Mouse (Mus musculus): ENCODE data around the gene Auts2. TPM values are rescaled to one million over a fixed set of nuclear protein-coding genes. Genes with fewer than 3 reads are reported as not detected.

Auts2 gene
- total RNA-seq, 2 experiments from 2014 or later: 40.8 to 53.0 TPM

GRCm38 (mm10) chr5:131722361-131722760, 820.8 kb downstream of the Auts2 start:
- intact Hi-C loops (cut with DNase I): no loop called here
- DNase-seq: no peak

- intact Hi-C loops (cut with DNase I): no loop called here
- no peak for DNase-seq
Observed at GRCm38 (mm10) chr5:131718013-131718412, 825.1 kb downstream of the Auts2 start.

- no peak for DNase-seq
- intact Hi-C loops (cut with DNase I): no loop called here
Observed at GRCm38 (mm10) chr5:131717359-131717965, 825.7 kb downstream of the Auts2 start.

- no peak for DNase-seq
- intact Hi-C loops (cut with DNase I): no loop called here
Observed at GRCm38 (mm10) chr5:131714979-131715378, 828.2 kb downstream of the Auts2 start.

- intact Hi-C loops (cut with DNase I): no loop called here
- DNase-seq: no peak
Observed at GRCm38 (mm10) chr5:131712441-131712840, 830.7 kb downstream of the Auts2 start.

GRCm38 (mm10) chr5:131711474-131712129, 831.5 kb downstream of the Auts2 start:
- intact Hi-C loops (cut with DNase I): no loop called here
- DNase-seq: no peak

GRCm38 (mm10) chr5:131710735-131711473, 832.2 kb downstream of the Auts2 start:
- intact Hi-C loops (cut with DNase I): no loop called here
- DNase-seq: no peak

GRCm38 (mm10) chr5:131707471-131707870, 835.7 kb downstream of the Auts2 start:
- intact Hi-C loops (cut with DNase I): no loop called here
- DNase-seq: no peak

GRCm38 (mm10) chr5:131703729-131704128, 839.4 kb downstream of the Auts2 start:
- DNase-seq: no peak
- intact Hi-C loops (cut with DNase I): no loop called here

- DNase-seq: no peak
- intact Hi-C loops (cut with DNase I): no loop called here
Observed at GRCm38 (mm10) chr5:131702840-131703392, 840.2 kb downstream of the Auts2 start.

- no peak for DNase-seq
- intact Hi-C loops (cut with DNase I): no loop called here
Observed at GRCm38 (mm10) chr5:131698900-131699299, 844.2 kb downstream of the Auts2 start.

GRCm38 (mm10) chr5:131690781-131691180, 852.4 kb downstream of the Auts2 start:
- peak; percentile 57 to 70 for DNase-seq
- intact Hi-C loops (cut with DNase I): no loop called here

GRCm38 (mm10) chr5:131686956-131687618, 856.1 kb downstream of the Auts2 start:
- intact Hi-C loops (cut with DNase I): loop anchor here (5.0 kb wide), 1 partner anchor 130 kb away; no protein-coding TSS in a partner anchor
- DNase-seq: peak; percentile 51 to 62

GRCm38 (mm10) chr5:131680127-131680845, 862.9 kb downstream of the Auts2 start:
- intact Hi-C loops (cut with DNase I): no loop called here
- DNase-seq: no peak

- DNase-seq: no peak
- intact Hi-C loops (cut with DNase I): no loop called here
Observed at GRCm38 (mm10) chr5:131679523-131679922, 863.6 kb downstream of the Auts2 start.

GRCm38 (mm10) chr5:131677518-131677917, 865.6 kb downstream of the Auts2 start:
- DNase-seq: no peak
- intact Hi-C loops (cut with DNase I): no loop called here

GRCm38 (mm10) chr5:131673696-131674095, 869.4 kb downstream of the Auts2 start:
- intact Hi-C loops (cut with DNase I): no loop called here
- peak; percentile 32 to 46 for DNase-seq

- intact Hi-C loops (cut with DNase I): no loop called here
- no peak for DNase-seq
Observed at GRCm38 (mm10) chr5:131665068-131665467, 878.1 kb downstream of the Auts2 start.

- DNase-seq: no peak
- intact Hi-C loops (cut with DNase I): no loop called here
Observed at GRCm38 (mm10) chr5:131664657-131665056, 878.5 kb downstream of the Auts2 start.

- intact Hi-C loops (cut with DNase I): no loop called here
- DNase-seq: peak in 1 of 2 experiments; percentile 23
Observed at GRCm38 (mm10) chr5:131662657-131663056, 880.5 kb downstream of the Auts2 start.
